Mouse (Mus musculus) urinary bladder, postnatal 14 days (tissue): Measurements from ENCODE around the gene Serpinb1c.
"Not testable (repeated sequence)": the region's sequence is repeated elsewhere in the genome, so short reads cannot be mapped to it uniquely, and the experiment has no call there.

Experiments
- DNase-seq: peaks from one replicate; pipeline ENCODE4 v3.0.0; 2021; ENCODE audit warnings: low spot score

Serpinb1c gene

DNA sequence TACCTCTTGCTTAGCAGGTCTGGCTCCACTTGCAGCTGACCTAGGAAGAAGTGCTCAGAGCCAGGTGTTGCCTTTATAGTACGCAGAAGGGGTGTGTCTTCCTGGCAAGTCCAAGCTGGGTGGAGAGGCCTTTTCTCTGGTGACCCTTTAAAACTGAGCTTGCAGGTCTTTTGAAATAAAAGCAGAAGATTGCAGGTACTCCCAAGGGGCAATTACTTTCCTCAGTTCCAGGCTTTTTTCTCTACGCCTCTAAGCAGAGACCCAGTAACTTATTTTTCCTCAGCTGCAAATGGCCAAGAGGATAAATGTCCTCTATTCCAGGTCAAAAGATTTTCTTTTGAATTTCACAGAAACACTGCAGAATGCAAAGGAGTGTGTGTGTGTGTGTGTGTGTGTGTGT, at the start of gene Serpinb1c:
Serpinb1c (minus strand) TSS at position 101 of the 400 bp plus-strand sequence.
- no peak for DNase-seq

DNA sequence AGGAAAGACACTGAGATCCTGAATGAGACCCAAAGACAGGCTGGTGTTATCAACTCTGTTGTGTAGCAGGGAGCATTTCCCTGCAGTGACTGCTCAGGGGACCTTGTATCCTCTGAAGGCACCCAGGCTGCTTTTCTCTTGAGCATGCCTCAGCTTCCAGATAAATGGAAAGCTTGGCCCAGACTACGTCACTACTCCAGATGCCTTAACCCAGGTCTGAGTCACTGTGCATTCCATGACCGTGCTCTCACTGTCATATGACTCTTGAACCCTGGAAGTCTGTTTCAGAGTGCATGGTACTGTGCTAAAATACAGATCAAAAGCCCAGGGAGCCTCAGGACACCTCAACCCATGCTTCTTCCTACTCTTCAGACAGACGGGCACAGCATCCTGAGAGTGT, 41.2 kb upstream of the Serpinb1c start:
- not testable (repeated sequence) for DNase-seq

DNA sequence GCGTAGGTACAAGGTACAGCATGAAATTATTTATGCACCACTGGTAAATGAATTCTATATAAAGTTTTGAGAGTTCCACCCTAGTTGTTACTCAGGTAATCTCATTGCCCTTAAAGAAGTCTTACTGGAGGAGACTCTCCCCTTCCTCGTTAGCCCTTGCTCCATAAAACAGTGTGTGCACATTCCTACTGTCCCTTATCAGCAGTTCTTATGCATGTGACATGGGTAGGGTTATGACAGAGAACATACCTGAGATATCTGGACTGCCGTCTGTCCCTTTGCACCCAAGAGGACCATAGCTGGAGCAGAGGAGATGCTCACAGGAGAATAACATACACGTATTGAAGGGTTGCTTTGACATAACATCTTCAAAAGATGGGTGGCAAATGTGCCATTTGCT, 40.3 kb upstream of the Serpinb1c start:
- DNase-seq = not testable (repeated sequence)

DNA sequence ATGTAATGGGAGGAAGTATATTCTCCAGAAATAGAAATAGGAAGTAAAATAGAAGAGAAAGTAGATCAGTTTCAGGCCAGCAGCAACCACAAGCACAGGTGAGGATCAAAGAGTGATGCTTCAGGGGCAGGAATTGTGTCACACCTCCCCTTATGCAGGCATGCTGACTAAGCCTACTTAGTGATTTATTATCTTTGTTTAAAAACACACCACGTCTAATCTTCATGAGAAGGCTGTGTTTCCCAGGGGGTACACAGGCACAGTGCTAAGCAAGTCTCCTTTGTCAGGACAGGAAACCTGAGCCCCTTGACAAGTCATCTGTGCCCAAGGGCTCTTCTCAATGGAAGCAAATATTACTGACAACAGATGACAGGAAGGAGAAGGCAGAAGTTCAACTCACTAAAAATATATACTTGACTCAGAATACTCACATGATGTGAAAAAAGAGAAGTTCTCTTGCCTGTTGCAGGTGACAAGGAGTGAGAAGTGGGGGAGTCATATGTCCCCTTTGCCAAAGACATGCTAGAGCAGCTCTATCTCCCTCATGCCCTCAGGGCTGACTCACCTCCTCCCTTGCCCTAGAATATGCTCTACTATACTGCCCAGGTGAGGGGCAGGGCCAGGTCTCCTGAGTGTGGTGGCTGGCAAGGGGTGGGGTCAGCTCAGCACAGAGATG, 36.8 kb upstream of the Serpinb1c start:
- no peak for DNase-seq

DNA sequence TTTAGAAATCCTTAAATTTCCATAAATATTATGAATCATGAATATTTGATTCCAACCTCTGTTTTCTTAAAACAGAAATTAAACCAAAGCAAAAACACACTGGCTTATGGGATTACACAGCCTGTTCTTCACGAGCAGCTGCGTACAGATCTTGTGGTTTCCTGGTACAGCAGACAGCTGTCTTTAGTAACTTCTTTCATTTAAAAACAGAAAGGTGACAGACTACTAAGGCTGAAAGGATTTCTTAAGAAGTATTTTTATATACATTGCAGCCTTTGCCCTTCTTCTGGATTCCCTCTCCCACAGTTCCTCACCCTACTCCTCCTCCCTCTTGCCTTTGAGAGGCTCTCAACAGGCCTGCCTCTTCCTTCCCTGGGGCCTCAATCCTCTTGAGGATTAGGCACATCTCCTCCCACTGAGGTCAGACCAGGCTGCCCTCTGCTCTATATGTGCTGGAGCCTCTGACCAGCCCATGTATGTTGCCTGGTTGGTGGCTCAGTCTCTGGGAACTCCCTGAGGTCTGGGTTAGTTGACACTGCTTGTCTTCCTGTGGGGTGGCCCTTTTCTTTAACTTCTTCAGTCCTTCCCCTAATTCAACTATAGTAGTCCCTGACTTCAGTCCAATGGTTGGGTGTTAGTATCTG, 31.2 kb upstream of the Serpinb1c start:
- no peak for DNase-seq

DNA sequence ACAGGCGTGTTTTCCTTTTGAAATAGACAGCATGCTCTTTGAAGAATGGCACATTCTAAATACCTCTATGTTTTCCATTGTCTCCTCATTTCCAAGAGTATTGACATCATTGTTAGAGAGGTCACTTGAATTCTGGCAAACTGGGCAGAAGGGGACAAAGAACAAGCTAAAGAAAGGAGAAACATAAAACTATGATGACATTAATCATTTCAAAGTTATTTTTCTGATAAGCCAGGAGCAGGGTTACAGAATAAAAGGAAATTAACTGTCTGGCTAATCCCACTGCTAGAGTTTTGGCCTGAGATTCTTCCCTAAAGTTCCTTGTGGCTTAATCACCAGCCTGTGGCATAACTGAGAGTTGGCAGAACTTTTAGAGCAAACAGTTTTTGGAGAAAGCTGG, 29.2 kb upstream of the Serpinb1c start:
- DNase-seq = no peak

DNA sequence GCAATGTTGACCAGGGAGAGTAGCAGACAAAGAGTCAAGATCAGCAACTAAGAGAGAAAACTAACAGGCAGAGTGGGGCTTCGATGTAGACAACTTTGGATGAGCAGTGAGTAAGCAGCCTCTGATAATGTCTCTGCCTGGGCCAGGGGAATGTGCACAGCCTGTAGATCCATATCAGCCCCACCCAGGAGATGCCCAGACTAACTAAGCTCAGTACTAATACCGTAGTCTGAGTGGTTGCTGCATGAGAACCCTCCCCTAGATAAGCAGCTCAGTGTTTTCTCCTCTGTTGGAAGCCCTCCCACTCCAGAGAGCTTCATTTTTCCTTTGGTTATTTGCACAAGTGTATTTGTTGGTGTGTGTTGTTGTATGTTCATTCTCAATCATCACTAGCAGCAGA, 28.6 kb upstream of the Serpinb1c start:
- no peak for DNase-seq

DNA sequence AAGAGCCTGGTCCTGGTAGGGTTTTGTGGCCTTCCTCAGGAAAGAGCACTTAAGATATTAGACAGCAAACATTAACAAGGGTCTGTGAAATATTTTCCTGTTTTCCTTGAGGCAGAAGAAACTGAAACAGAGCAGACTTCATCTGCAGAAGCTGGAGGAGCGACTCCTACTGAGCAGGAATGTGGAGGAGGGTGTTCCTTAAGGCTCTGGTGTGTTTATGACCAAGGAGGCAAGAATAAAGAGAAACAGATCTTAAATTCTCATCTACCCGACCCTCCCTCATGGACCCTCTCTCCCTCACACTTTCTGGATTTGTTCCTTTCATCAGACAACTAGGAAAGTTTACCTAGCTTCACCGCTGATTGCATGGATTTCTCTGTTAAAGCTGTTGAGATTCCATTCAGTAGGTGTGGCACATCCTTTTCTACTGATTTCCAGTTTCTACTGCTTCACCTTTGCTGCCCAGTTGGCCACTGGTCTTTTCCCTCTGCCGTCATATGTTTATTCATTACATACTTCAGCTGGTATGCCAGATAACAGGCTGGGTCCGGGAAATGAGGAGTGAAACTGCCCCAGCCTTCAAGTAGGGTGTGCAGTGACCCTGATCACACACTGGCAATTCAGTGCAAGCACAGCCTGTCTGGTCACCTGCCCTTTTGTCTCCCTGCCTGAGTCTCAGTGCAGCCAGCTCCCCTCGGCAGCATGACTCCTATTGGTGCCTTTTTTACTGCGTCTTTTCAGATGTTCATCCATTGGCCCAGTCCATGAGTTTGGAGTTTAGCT, 26.8 kb upstream of the Serpinb1c start:
- peak; percentile 37 for DNase-seq

DNA sequence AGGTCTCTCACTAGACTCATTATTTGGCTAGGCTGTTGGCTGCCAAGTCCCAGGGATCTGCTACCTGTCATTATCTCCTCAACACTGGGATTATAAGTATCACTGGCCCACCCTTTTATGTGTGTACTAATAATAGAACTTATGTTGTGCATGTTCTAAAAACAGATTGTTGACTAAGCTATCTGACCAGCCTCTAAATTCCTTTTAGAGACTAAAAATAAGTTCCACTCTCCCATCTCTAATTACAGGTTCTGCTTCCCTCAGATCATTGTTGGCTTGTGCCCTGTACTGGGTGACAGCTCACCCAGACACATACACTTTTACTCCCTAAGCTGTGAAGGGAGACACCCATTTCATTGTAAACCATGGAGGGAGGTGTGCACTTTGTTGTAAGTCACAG, 24.6 kb upstream of the Serpinb1c start:
- no peak for DNase-seq

DNA sequence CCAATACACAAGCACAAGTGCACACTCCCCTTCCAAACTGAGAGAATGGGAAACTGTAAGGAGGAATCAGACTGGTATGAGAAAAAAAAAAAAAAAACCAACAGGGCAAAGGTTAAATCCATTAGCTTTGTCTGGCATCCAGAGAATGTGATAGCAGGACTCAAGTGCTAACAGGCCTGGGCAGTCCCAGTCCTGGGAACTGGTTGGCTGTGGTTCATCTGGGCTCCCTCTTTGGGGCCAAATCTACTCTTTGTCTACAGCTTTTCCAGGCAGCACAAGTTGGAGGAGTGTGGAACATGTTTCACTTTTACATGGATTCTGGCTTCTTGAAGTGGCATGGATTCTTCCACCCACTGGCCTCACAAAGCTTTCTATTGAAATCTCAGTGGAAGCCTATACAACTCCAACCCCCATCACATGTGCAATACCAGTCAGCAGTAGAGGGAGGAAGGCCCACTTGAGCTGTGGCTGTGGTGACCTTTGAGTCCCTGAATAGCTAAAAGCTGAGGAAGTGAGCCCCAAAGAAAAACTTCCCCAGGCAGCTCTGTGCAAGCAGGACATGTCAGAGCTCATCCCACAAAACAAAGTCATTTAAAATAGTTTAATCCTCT, 14.9 kb upstream of the Serpinb1c start:
- peak; percentile 38 for DNase-seq

DNA sequence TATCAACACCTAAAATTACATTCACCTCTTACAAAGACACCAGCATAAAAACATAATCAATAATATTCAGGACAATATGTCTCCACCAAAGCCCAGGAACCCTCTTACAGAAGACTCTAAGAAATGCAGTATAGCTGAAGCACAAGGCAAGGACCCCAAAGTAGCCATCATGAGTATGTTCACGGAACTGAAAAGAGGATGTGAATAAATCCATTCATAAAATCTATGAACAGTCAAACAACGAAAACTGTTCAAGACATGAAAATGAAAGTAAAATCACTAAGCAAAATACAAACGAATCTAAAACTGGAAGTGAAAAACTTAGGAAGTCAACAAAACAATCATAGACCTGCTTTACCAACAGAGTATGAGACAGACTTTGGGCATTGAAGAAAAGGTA, 10.2 kb upstream of the Serpinb1c start:
- no peak for DNase-seq

DNA sequence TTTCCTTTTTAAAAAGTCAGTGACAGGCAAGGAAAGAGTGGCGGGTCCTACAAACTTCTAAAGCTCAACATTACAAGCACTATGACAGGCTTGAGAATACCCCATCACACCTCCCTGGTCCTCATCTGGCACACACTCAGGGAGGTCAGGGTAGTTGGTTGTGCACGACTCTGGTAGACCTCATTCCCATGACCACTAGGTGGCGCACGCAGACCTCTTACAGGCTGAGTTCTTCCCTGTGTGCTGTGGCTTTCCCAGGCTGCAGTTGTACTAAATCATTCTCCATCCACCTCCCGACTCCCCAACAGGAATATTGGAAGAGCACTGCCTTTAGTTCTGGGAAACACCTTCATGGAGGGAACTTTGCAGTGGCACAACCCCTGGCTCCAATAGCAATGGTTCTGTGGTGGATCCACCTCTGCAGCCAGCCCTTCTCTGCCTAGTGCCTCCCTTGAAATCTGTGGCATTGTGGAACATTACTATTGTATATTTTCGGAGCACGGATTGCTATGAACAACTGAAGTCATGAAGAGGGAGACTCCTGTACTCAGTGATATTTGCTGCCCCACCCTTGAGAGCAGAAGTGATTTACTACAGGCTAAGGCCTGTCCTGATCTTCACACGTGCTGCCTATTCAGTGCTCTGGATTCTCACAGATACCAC, 5.3 kb upstream of the Serpinb1c start:
- DNase-seq = peak; percentile 94

DNA sequence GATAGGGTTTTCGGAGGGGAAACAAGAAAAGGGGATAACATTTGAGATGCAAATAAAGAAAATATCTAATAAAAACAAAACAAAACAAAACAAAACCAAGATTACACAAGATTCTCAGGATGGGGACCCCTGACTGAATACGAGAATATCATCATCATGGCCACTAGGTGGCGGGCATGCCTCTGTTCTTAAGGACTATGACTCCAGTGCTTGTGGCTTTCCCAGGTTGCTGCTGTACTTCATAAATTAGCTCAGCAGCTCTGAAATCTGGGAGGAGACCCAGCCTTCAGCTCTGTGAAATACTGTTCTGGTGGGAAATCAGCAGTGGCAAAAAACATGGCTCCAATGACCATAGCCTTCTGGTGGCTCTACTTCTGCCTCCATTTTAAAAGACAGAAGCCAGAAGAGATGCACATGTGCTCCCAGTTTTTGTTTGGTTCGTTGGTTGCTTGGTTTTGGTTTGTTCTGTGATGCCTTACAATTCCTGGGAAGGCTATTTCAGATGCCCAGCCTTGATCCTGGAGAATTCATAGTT, 4.5 kb upstream of the Serpinb1c start:
- peak; percentile 76 for DNase-seq

DNA sequence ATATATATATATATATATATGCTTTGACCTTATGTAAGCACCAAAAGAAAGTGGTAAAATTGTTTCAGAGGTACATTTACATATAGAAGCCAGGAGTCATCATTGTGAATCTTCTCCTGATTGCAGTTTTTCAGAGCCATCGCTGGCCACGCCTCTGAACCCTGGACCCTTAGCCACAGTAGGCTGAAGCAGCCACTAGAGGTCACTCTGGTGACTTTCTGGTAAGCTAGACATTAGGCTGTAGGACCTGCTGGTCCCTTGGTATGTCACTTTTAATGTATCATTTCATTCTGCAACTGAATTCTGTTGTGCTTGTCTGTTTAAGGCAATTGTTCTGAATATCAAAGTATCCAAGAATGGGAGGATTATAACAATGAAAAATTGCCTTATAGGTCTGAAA, 2.6 kb upstream of the Serpinb1c start:
- DNase-seq = peak; percentile 57

DNA sequence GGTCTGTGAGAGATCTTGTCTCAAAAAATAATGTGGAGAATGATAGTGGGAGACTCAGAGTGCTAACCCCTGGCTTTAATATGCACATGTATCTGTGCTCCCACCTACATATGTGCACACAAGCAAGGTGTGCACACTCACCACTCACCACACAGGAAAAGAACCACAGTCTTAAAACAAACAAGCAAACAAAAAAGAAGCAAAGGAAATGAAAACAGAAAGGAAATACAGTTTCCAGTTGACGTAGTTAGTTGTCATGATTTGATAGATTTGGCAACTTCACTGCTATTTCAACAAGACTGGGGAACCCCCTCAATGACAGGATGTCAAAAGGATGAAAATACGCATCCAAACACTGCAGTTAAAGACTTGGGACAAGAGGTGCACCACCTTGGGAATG, 1.1 kb upstream of the Serpinb1c start:
- not testable (repeated sequence) for DNase-seq

DNA sequence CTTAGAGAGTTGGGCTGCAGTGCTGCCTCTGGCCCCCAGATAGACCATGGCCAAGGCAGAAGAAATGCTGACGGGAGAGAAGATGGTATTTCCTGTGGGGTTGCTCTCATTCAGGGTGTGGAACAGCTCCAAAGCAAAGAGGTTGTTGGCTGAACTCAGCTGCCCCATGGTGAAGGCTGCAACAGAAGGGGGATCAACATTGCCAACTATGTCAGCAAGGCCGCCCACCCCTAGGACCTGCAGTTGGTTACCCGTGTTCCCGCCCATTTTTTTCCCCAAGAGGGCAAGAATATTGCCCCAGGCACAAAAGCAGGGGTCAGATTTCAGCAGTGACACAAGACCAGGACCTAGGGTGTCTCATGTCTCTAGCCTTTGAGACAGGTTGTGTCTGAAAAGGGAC, 1.1 kb downstream of the Serpinb1c start:
- DNase-seq = no peak

DNA sequence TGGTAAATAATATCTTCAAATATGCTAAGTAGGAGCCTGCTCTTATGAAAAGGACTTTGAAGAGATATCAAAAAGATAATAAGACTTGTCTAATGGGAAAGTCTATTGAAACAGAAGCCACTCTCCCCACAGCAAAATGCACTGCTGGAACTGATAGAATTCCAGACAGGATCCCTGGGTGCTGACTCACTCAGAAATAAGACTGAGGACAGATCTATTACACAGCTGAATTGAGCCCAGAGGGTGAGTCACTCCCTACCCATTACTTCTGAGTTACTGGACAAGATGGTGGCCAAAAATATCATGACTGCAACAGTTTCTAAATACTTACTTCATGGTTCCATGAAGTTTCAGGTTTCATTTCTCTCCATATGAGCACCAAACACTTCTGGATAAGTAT, 13.3 kb downstream of the Serpinb1c start:
- no peak for DNase-seq

DNA sequence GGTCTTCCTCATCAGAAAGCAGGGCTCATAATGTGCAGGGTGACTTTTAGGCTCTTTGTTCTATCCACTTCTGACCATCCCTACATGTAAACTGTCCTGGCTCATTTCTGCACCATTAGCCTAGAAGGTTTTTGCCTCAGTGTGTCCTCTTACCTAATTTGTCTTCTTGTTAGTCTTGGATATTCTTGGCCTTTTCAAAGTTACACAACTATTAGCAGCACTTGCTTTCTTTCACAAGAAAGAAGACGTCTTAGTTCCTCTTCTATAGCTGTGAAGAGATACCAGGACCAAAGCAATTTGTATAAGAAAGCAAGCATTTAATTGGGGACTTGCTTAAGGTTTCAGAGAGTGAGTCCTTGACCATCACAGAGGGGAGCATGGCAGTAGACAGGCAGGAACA, 24.1 kb downstream of the Serpinb1c start:
- no peak for DNase-seq

DNA sequence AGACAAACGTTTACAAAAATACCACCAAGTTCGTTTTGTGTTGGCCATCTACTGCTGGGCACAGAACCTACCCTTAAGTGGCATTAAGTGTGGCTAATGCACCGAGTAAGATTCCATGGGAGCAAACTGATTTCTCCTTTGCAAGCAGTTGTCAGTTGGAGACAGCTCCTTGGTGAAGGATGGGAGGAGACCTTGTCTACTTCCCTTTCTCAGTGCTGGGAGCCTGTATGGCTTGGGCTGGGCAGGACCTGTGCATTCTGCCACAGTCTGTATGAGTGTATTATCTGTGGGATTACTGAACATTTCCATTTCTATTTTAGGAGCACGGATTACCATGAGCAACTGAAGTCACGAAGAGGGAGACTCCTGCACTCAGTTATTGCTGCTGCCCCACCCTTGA, 29.2 kb downstream of the Serpinb1c start:
- no peak for DNase-seq

DNA sequence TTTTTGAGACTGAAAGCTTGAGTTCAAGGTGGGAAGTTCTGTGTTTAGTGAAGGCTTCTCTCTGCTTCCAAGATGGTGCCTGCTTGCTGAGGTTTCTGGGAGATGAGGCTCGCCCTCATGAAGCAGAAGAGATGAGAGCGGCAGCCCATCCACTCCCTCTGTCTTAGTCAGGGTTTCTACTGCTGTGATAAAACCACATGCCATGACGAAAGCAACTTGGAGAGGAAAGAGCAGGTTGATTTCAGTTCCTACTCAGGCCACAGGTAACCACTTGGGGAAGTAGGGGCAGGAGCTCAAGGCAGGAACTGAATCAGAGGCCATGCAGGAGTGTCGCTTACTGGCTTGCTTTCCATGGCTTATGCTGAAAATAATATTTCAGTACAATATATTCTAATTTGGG, 29.8 kb downstream of the Serpinb1c start:
- DNase-seq = not testable (repeated sequence)

DNA sequence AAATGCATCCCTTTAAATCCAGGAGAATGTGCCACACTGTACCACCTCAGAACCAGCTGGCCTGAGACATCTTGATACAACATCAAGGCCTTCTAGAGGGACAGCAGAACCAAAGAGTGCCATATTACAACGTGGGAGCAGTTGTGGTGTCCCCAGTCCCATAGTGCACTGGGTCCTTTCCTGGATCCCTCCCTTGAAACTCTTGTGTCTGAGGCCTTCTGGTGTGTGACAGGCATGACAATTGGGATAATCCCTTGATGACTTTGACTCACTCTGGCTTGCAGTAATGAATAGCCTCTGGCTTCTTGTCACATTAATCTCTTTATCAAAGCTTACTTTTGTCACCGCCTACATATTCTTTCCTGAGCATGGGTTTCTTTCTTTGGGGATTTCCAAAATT, 31.0 kb downstream of the Serpinb1c start:
- no peak for DNase-seq

DNA sequence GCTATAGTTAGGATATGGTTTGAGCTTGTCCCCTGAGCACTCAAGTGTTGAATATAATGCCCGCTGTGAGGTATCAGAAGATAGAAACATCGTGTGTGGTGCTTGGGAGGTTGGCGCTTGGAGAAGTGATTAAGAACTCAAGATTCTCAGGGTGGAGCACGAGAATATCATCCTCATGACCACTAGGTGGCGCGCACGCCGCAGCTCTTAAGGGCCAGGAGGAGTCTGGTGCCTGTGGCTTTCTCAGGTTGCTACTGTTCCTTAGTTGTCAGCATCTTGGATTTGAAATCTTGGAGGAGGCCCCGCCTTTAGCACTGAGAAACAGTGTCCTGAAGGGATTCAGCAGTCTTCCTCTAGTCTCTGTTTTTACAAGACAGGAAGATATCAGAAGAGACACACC, 31.5 kb downstream of the Serpinb1c start:
- peak; percentile 74 for DNase-seq
